Mouse (Mus musculus) lung, adult 2 months (tissue): ENCODE results near the gene Olfr1326-ps1. TPM values are rescaled to one million over a fixed set of nuclear protein-coding genes. Genes with fewer than 3 reads are reported as not detected.

Source experiments
- DNase-seq: peaks from one replicate; pipeline ENCODE4 v3.0.0; 2022
- H3K4me1 ChIP-seq: fragments of 200-500 bp; 2 replicates; pipeline ENCODE4 v1.6.1; 2011; ENCODE audit warnings: low read length; ENCODE audit not compliant: control insufficient read depth, insufficient read depth
- H3K4me3 ChIP-seq: fragments of 200-500 bp; replicated peaks from 2 replicates; pipeline ENCODE3; 2011; ENCODE audit warnings: low read depth, mild to moderate bottlenecking, control low read depth, low read length; ENCODE audit errors: extremely low read depth
- CTCF ChIP-seq: fragments of 200-500 bp; IDR thresholded peaks from 2 replicates; pipeline ENCODE4 v1.5.1; 2011; ENCODE audit warnings: mild to moderate bottlenecking, low read length, control low read depth; ENCODE audit not compliant: insufficient read depth
- POLR2A ChIP-seq: fragments of 200-500 bp; IDR thresholded peaks from 2 replicates; pipeline ENCODE4 v1.6.1; 2011; ENCODE audit warnings: low read depth, mild to moderate bottlenecking, control low read depth, low read length, borderline replicate concordance; ENCODE audit errors: extremely low read depth
- WGBS: fragments of 180-500 bp; shearing (Covaris S2); methylation state at CpG from one replicate; pipeline ENCODE4 v1.1.7; 2018; 5-methylcytosine and 5-hydroxymethylcytosine counted together
- polyA plus RNA-seq: library from polyadenylated mRNA; depleted of rRNA; stranded (reverse); fragments of >200 nt; gene quantifications from 2 replicates; pipeline ENCODE4 v1.2.3, GENCODE M21; 2012; rRNA removed

The Olfr1326-ps1 gene
- not detected in 2 replicates for polyA plus RNA-seq

GRCm38 (mm10) chrX:74574788-74575187 lies at the start of gene Olfr1326-ps1:
Olfr1326-ps1 (minus strand) TSS chrX:74574888.
- TF ChIP-seq POLR2A (no peak), CTCF (no peak)
- DNase-seq = no peak
- H3K4me1 ChIP-seq = no peaks in the 10 kb centered on the region

GRCm38 (mm10) chrX:74592379-74592778 lies 17.7 kb upstream of the Olfr1326-ps1 start, which contains the start of gene Olfr1325:
Olfr1325 (plus strand) TSS chrX:74592679.
- no peak within 1 kb of the TSS for H3K4me3 ChIP-seq
- no peak for TF ChIP-seq CTCF
- no peak for TF ChIP-seq POLR2A
- 82% methylated on average over 2 of the region's 2 CpGs for WGBS
- no peaks in the 10 kb centered on the region for H3K4me1 ChIP-seq
- DNase-seq = no peak

More at GRCm38 (mm10) chrX:74574788-74575187, at the start of gene Olfr1326-ps1:
- no peak within 1 kb of the TSS for H3K4me3 ChIP-seq

Other genes starting within 250 kb of the Olfr1326-ps1 start
- gene Plxna3, start 245.8 kb downstream of the Olfr1326-ps1 start, polyA plus RNA-seq = 12.9 and 14.5 TPM in 2 replicates
- gene Lage3, start 221.3 kb downstream of the Olfr1326-ps1 start, polyA plus RNA-seq = 31.8 and 42.1 TPM in 2 replicates
- gene Ubl4a, start 201.7 kb downstream of the Olfr1326-ps1 start, polyA plus RNA-seq = 25.6 and 32.0 TPM in 2 replicates
- 20.3 and 23.5 TPM in 2 replicates for gene Slc10a3, start 201.5 kb downstream of the Olfr1326-ps1 start, polyA plus RNA-seq
- 50.9 and 53.3 TPM in 2 replicates for gene Fam3a, start 181.6 kb downstream of the Olfr1326-ps1 start, polyA plus RNA-seq
- 15.2 and 20.2 TPM in 2 replicates for gene Ikbkg, start 181.6 kb downstream of the Olfr1326-ps1 start, polyA plus RNA-seq
- 26.4 and 49.2 TPM in 2 replicates for gene G6pdx, start 145.7 kb downstream of the Olfr1326-ps1 start, polyA plus RNA-seq
- gene Gm6880, start 93.5 kb downstream of the Olfr1326-ps1 start, polyA plus RNA-seq = not detected in 2 replicates
- not detected in 2 replicates for gene Olfr1325, start 17.8 kb upstream of the Olfr1326-ps1 start, polyA plus RNA-seq
- 0.11 and 0.17 TPM in 2 replicates for gene Gm5640, start 70.7 kb upstream of the Olfr1326-ps1 start, polyA plus RNA-seq
- not detected in 2 replicates for gene Gm6890, start 166.0 kb upstream of the Olfr1326-ps1 start, polyA plus RNA-seq